In genomic region chr1:94136731-94137130, GRCm38 (mm10) we compare ENCODE assay signal across 33 mouse cellular contexts.
DNase-seq lines count a peak whose midpoint lies in the region; ATAC-seq and TF ChIP-seq lines count a peak whose summit lies in the region.
"Had no signal": no experiment of that assay in that cellular context is flagged by ENCODE, and none has a peak within 500 bp of the region (broad histone marks: within the 10 kb centered on the region; RNA-seq: fewer than 3 reads in every experiment).

No protein-coding gene starts in this region.

- TF ChIP-seq CTCF in thymus, adult 2 months (IDR thresholded peaks at IDR 0.05; ENCODE audit: borderline replicate concordance, control insufficient read depth, extremely low read depth, insufficient read depth, low read length, poor library complexity) = no peak

- no peaks in the 10 kb centered on the region for H3K4me1 ChIP-seq in embryonic facial prominence, embryonic 14.5 days (ENCODE audit: control insufficient read depth, insufficient read depth, low read length)
- no peaks in the 10 kb centered on the region for H3K4me1 ChIP-seq in embryonic facial prominence, embryonic 10.5 days
- H3K4me1 ChIP-seq in thymus, adult 2 months (replicated peaks; ENCODE audit: control insufficient read depth, insufficient read depth, low read length) = no peaks in the 10 kb centered on the region
- H3K4me1 ChIP-seq: embryonic facial prominence, embryonic 13.5 days; hindbrain, embryonic 12.5 days; intestine, embryonic 15.5 days; limb, embryonic 12.5 days; liver, embryonic 15.5 days had no signal

- H3K4me3 ChIP-seq in embryonic facial prominence, embryonic 14.5 days (ENCODE audit: low read depth, low read length) = no peak overlapping the region
- no peak overlapping the region for H3K4me3 ChIP-seq in embryonic facial prominence, embryonic 10.5 days
- no peak overlapping the region for H3K4me3 ChIP-seq in thymus, adult 2 months (ENCODE audit: control insufficient read depth, insufficient read depth, low read length)
- H3K4me3 ChIP-seq: embryonic facial prominence, embryonic 13.5 days; erythroblast, embryonic 14.5 days; gastrocnemius, adult 2 months; hindbrain, embryonic 12.5 days; intestine, embryonic 15.5 days; left cerebral cortex, adult 2 months; limb, embryonic 12.5 days; liver, embryonic 15.5 days had no signal

- peak; percentile 15 for DNase-seq in embryonic facial prominence, embryonic 14.5 days (ENCODE audit: low spot score)
- no peak for DNase-seq in embryonic facial prominence, embryonic 10.5 days (ENCODE audit: low spot score)
- no peak for DNase-seq in frontal cortex, postnatal 14 days (ENCODE audit: low spot score in 2 of 2)
- peak; percentile 23 to 45 for DNase-seq in right cerebral cortex, postnatal 10 days (ENCODE audit: low spot score in 2 of 2)
- no peak for DNase-seq in right cerebral cortex, postnatal 36 days (ENCODE audit: low spot score in 2 of 2)
- DNase-seq in thymus, adult 2 months = no peak
- no peak for DNase-seq in kidney, adult 9 months
- DNase-seq: adrenal gland, adult 8-10 months; cerebellum, adult 11 months; cerebellum, adult 9-10 months; embryo, embryonic 11 days; gastrocnemius, adult 2 months; gastrocnemius, postnatal 36 days; heart, adult 18-20 months; heart, postnatal 36 days; kidney, adult 2 months; lung, embryonic 14.5 days; lung, postnatal 14 days; midbrain, embryonic 14.5 days; spleen, adult 18-20 months; thymus, postnatal 25 days had no signal

- no peak for ATAC-seq in embryonic facial prominence, embryonic 14.5 days (ENCODE audit: low read depth)
- ATAC-seq in frontal cortex, adult (ENCODE audit: low TSS enrichment) = peak; percentile 83
- ATAC-seq: hindbrain, postnatal 0 days; intestine, embryonic 15.5 days had no signal

- H3K27me3 ChIP-seq in embryonic facial prominence, embryonic 14.5 days (replicated peaks; ENCODE audit: control insufficient read depth, insufficient read depth, low read length) = no peaks in the 10 kb centered on the region
- no peaks in the 10 kb centered on the region for H3K27me3 ChIP-seq in embryonic facial prominence, embryonic 10.5 days (replicated peaks; ENCODE audit: low read depth, poor library complexity, severe bottlenecking)
- H3K27me3 ChIP-seq in thymus, adult 2 months (ENCODE audit: control insufficient read depth, insufficient read depth, low read length) = no peaks in the 10 kb centered on the region
- H3K27me3 ChIP-seq: CH12.LX; embryonic facial prominence, embryonic 13.5 days; hindbrain, embryonic 12.5 days; intestine, embryonic 15.5 days; limb, embryonic 12.5 days; liver, embryonic 15.5 days had no signal

- TF ChIP-seq POLR2A in thymus, adult 2 months (IDR thresholded peaks at IDR 0.05; ENCODE audit: control insufficient read depth, extremely low read depth, insufficient read depth, low read length, poor library complexity) = no peak

- no peaks in the 10 kb centered on the region for H3K36me3 ChIP-seq in embryonic facial prominence, embryonic 14.5 days (ENCODE audit: control insufficient read depth, insufficient read depth, low read length)
- H3K36me3 ChIP-seq in embryonic facial prominence, embryonic 10.5 days (replicated peaks) = no peaks in the 10 kb centered on the region
- no peaks in the 10 kb centered on the region for H3K36me3 ChIP-seq in thymus, adult 2 months (ENCODE audit: control insufficient read depth, insufficient read depth, low read length)
- H3K36me3 ChIP-seq: embryonic facial prominence, embryonic 13.5 days; hindbrain, embryonic 12.5 days; intestine, embryonic 15.5 days; limb, embryonic 12.5 days; liver, embryonic 15.5 days had no signal

- no peak overlapping the region for H3K27ac ChIP-seq in embryonic facial prominence, embryonic 14.5 days (replicated peaks; ENCODE audit: low read depth, low read length)
- no peak overlapping the region for H3K27ac ChIP-seq in embryonic facial prominence, embryonic 10.5 days (replicated peaks)
- no peak overlapping the region for H3K27ac ChIP-seq in thymus, adult 2 months (ENCODE audit: control insufficient read depth, insufficient read depth, low read length)
- H3K27ac ChIP-seq: embryonic facial prominence, embryonic 13.5 days; gastrocnemius, adult 2 months; hindbrain, embryonic 12.5 days; hindbrain, postnatal 0 days; intestine, embryonic 15.5 days; kidney, postnatal 0 days; left cerebral cortex, adult 2 months; limb, embryonic 12.5 days; liver, embryonic 15.5 days had no signal

- no peaks in the 10 kb centered on the region for H3K9me3 ChIP-seq in embryonic facial prominence, embryonic 14.5 days (ENCODE audit: control insufficient read depth, low read length)
- no peaks in the 10 kb centered on the region for H3K9me3 ChIP-seq in embryonic facial prominence, embryonic 10.5 days
- H3K9me3 ChIP-seq: embryonic facial prominence, embryonic 13.5 days; hindbrain, embryonic 12.5 days; intestine, embryonic 15.5 days; limb, embryonic 12.5 days; liver, embryonic 15.5 days had no signal

- H3K4me2 ChIP-seq in embryonic facial prominence, embryonic 14.5 days (ENCODE audit: low read depth, low read length) = no peak overlapping the region
- H3K4me2 ChIP-seq: embryonic facial prominence, embryonic 13.5 days; heart, embryonic 11.5 days; hindbrain, embryonic 12.5 days; intestine, embryonic 15.5 days; limb, embryonic 12.5 days; liver, embryonic 15.5 days; lung, embryonic 14.5 days had no signal

- H3K9ac ChIP-seq in embryonic facial prominence, embryonic 14.5 days (ENCODE audit: low read depth, low read length) = no peak overlapping the region
- H3K9ac ChIP-seq: embryonic facial prominence, embryonic 13.5 days; hindbrain, embryonic 12.5 days; intestine, embryonic 15.5 days; limb, embryonic 12.5 days; liver, embryonic 15.5 days; lung, embryonic 14.5 days had no signal

- WGBS in embryonic facial prominence, embryonic 14.5 days = 69% methylated on average over 8 of the region's 8 CpGs
- WGBS in embryonic facial prominence, embryonic 10.5 days = 87% methylated on average over 8 of the region's 8 CpGs
- 99% methylated on average over 8 of the region's 8 CpGs for WGBS in thymus, adult 2 months

Comparison
In these comparisons a context has a peak if more than half of its experiments do, and no peak if none do; other contexts are left out.
1. DNase-seq: peak in embryonic facial prominence, embryonic 14.5 days (single experiment) and right cerebral cortex, postnatal 10 days (2 of 2); none in embryonic facial prominence, embryonic 10.5 days (single experiment), frontal cortex, postnatal 14 days (0 of 2), right cerebral cortex, postnatal 36 days (0 of 2), thymus, adult 2 months (single experiment) and kidney, adult 9 months (single experiment).